Mouse (Mus musculus) neural tube, embryonic 11.5 days (tissue): Measurements from ENCODE around the gene Cma2. TPM values are rescaled to one million over a fixed set of nuclear protein-coding genes. Genes with fewer than 3 reads are reported as not detected.
"Not testable (repeated sequence)": the region's sequence is repeated elsewhere in the genome, so short reads cannot be mapped to it uniquely, and the experiment has no call there.

Source experiments
- ATAC-seq: fragments of 200-750 bp; cut with Nextera tagmentation; 2 replicates; pipeline ENCODE4 v1.8.0; 2017; ENCODE audit warnings: moderate number of reproducible peaks, mild to moderate bottlenecking, moderate TSS enrichment, moderate library complexity; ENCODE audit not compliant: insufficient read depth, low FRiP score, low TSS enrichment
- DNase-seq: peaks from one replicate; pipeline ENCODE4 v3.0.0-alpha.2; 2015; ENCODE audit warnings: low spot score
- H3K27ac ChIP-seq: fragments of 300-500 bp; sonication (generic); 2 replicates; pipeline ENCODE4 v1.5.1; 2014; ENCODE audit warnings: low read depth, mild to moderate bottlenecking, low read length
- H3K27me3 ChIP-seq: fragments of 300-500 bp; sonication (generic); 2 replicates; pipeline ENCODE4 v1.6.1; 2014; ENCODE audit warnings: mild to moderate bottlenecking, low read length, mixed read lengths; ENCODE audit not compliant: control insufficient read depth, insufficient read depth
- H3K36me3 ChIP-seq: fragments of 300-500 bp; sonication (generic); 2 replicates; pipeline ENCODE4 v1.6.1; 2014; ENCODE audit warnings: mild to moderate bottlenecking, low read length, moderate library complexity, mixed read lengths; ENCODE audit not compliant: control insufficient read depth, insufficient read depth
- H3K4me1 ChIP-seq: fragments of 300-500 bp; sonication (generic); 2 replicates; pipeline ENCODE4 v1.6.1; 2014; ENCODE audit warnings: low read length, mixed read lengths; ENCODE audit not compliant: control insufficient read depth, insufficient read depth
- H3K4me2 ChIP-seq: fragments of 300-500 bp; sonication (generic); 2 replicates; pipeline ENCODE4 v1.6.1; 2014; ENCODE audit warnings: low read depth, mild to moderate bottlenecking, moderate library complexity
- H3K4me3 ChIP-seq: fragments of 300-500 bp; sonication (generic); 2 replicates; pipeline ENCODE4 v1.5.1; 2014; ENCODE audit warnings: low read depth, low read length
- H3K9ac ChIP-seq: fragments of 300-500 bp; sonication (generic); 2 replicates; pipeline ENCODE4 v1.6.1; 2014; ENCODE audit warnings: mild to moderate bottlenecking, low read length
- H3K9me3 ChIP-seq: fragments of 300-500 bp; sonication (generic); 2 replicates; pipeline ENCODE4 v1.6.1; 2016; ENCODE audit warnings: low read length; ENCODE audit not compliant: control insufficient read depth
- WGBS: fragments of 180-500 bp; shearing (Covaris S2); extraction: QIAGEN DNeasy Blood & Tissue Kit; methylation state at CpG from one replicate; pipeline ENCODE4 v1.1.7; 2014; 5-methylcytosine and 5-hydroxymethylcytosine counted together
- polyA plus RNA-seq: library from polyadenylated mRNA; unstranded; fragments of >200 nt; fragmentation: Nextera tagmentation; extraction: Ambion mirVana; gene quantifications from 2 replicates; pipeline ENCODE4 v1.2.1, GENCODE M21; 2014

The Cma2 gene
- polyA plus RNA-seq, 1 experiment from 2014 or later, result not detected

DNA sequence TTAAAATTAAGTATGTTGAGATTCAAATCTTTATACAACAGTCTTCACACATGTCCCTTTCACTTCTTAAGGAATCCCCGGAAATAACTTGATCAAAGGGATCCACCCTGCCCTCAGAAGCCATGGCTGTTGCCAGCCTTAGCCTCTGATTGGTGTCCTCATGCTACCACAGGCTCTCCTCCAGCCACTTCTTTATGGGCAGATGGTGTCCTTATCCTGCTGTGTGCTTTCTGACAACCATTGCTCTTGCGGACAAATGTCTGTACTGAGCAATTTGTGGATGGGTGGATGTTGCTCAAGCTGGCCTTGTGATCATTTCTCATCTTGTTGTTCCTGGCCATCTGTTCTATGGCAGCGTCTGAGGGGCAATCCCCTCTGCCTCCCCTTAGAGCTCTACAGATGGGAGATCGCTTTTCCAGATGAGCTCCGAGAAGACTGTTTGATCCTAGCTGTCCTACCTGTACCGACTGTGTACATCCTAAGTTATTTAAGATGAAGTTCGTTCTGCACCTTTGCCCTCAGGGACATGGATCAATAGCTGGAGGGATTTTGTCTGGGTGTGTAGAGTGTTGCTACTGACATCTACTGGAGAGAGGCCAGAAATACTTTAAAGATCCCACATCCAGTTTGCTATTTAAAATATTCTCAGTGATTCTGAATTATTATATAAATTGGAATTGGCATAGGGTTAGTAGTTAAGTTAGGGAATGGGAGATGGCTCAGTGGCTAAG, 10.5 kb upstream of the Cma2 start:
- Histone ChIP-seq H3K4me1 (no peaks in the 10 kb centered on the region), H3K9me3 (no peaks in the 10 kb centered on the region), H3K27ac (no peak overlapping the region), H3K4me2 (no peak overlapping the region), H3K27me3 (no peaks in the 10 kb centered on the region), H3K9ac (no peak overlapping the region), H3K4me3 (no peak overlapping the region), H3K36me3 (no peaks in the 10 kb centered on the region)
- 41% methylated on average over 7 of the region's 7 CpGs for WGBS
- DNase-seq (no peak), ATAC-seq (no peak)

DNA sequence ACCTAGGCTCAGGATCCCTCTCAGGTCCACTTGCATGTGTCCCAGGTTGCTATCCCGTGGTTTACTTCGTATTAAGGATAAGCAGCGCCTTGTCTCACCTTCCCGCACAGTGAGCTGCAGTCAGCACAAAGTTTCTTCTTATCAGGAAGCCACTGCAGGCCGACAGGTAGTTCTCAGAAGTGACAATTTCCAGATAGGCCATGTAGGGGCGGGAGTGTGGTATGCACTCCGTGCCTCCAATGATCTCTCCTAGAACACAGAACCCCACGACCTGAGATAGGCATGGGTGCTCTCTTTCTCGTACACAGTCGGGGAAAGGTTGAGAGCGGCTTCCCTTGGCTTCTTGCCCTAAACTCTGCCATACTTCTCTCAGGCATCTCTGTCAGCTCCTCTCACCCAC, 7.2 kb upstream of the Cma2 start:
- ATAC-seq (no peak), DNase-seq (no peak)
- H3K27ac ChIP-seq, result no peak overlapping the region
- no peak overlapping the region for H3K4me2 ChIP-seq
- H3K4me1 ChIP-seq, result no peaks in the 10 kb centered on the region
- 88% methylated on average over 11 of the region's 11 CpGs for WGBS
- H3K4me3 ChIP-seq, result no peak overlapping the region
- H3K9me3 ChIP-seq, result no peaks in the 10 kb centered on the region
- no peak overlapping the region for H3K9ac ChIP-seq
- no peaks in the 10 kb centered on the region for H3K27me3 ChIP-seq
- no peaks in the 10 kb centered on the region for H3K36me3 ChIP-seq

DNA sequence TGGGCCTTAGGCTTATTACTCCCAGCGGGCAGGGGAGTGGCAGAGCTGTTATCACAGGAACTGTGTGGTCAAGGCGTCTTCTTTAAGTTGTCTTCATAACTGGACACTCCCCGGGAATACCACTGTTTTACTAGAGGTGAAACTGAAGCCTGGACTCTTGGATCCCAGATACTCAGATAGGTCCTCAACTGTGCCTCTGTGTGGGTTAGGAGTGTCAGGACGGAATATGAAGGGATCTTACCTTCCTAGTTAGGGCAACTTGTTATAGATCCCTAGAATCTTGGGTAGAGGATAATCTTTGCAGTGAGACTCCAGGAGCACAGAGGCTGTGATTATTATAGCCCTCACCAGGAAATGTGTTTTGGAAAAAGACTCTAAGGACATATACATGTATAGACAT, 6.2 kb upstream of the Cma2 start, which contains the start of gene Cma1:
Gene Cma1, minus strand, starts transcription at position 101 of the 400 bp plus-strand sequence.
- H3K4me2 ChIP-seq, result no peak within 1 kb of the TSS
- no peaks in the 10 kb centered on the region for H3K36me3 ChIP-seq
- ATAC-seq (no peak), DNase-seq (no peak)
- no peak within 1 kb of the TSS for H3K4me3 ChIP-seq
- H3K9me3 ChIP-seq, result no peaks in the 10 kb centered on the region
- WGBS, result 80% methylated on average over 4 of the region's 4 CpGs
- H3K27ac ChIP-seq, result no peak within 1 kb of the TSS
- H3K4me1 ChIP-seq, result no peaks in the 10 kb centered on the region
- no peaks in the 10 kb centered on the region for H3K27me3 ChIP-seq
- H3K9ac ChIP-seq, result no peak within 1 kb of the TSS

GRCm38 (mm10) chr14:55946269-55946969, 4.4 kb upstream of the Cma2 start:
- H3K27me3 ChIP-seq, result no peaks in the 10 kb centered on the region
- ATAC-seq (no peak), DNase-seq (no peak)
- no peak overlapping the region for H3K9ac ChIP-seq
- H3K27ac ChIP-seq, result no peak overlapping the region
- WGBS, result 92% methylated on average over 2 of the region's 2 CpGs
- H3K4me1 ChIP-seq, result no peaks in the 10 kb centered on the region
- no peak overlapping the region for H3K4me2 ChIP-seq
- no peak overlapping the region for H3K4me3 ChIP-seq
- no peaks in the 10 kb centered on the region for H3K36me3 ChIP-seq
- H3K9me3 ChIP-seq, result no peaks in the 10 kb centered on the region

GRCm38 (mm10) chr14:55963263-55963662, 12.5 kb downstream of the Cma2 start:
- Histone ChIP-seq H3K36me3 (no peaks in the 10 kb centered on the region), H3K27ac (no peak overlapping the region), H3K4me1 (no peaks in the 10 kb centered on the region), H3K9me3 (no peaks in the 10 kb centered on the region), H3K4me3 (no peak overlapping the region), H3K27me3 (no peaks in the 10 kb centered on the region), H3K9ac (no peak overlapping the region), H3K4me2 (no peak overlapping the region)
- ATAC-seq (no peak), DNase-seq (no peak)
- WGBS, result 14% methylated on average over 1 of the region's 1 CpGs

DNA sequence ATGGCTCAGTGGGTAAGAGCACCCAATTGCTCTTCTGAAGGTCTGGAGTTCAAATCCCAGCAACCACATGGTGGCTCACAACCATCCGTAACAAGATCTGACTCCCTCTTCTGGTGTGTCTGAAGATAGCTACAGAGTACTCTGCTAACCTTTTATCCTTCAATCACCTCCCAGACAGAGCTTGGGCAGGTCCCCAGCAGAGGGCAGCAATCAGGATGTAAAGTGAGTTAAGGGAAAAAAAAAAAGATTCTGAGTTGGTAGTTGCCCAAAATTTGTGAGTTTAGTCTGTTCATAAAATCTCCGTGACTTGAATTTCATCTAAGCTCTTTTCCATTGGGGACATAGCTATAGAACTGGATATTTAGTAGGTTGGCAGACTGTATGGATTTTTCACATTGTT, 13.1 kb downstream of the Cma2 start:
- H3K4me1 ChIP-seq, H3K4me3 ChIP-seq, H3K9ac ChIP-seq, H3K27ac ChIP-seq, ATAC-seq, H3K4me2 ChIP-seq, H3K36me3 ChIP-seq, H3K27me3 ChIP-seq, DNase-seq, H3K9me3 ChIP-seq: not testable (repeated sequence)
- 40% methylated on average over 2 of the region's 2 CpGs for WGBS

- H3K27me3 ChIP-seq, H3K4me3 ChIP-seq, H3K9ac ChIP-seq, H3K4me2 ChIP-seq, H3K36me3 ChIP-seq, H3K4me1 ChIP-seq, H3K27ac ChIP-seq, H3K9me3 ChIP-seq, DNase-seq, ATAC-seq: not testable (repeated sequence)
- WGBS, result 80% methylated on average over 1 of the region's 3 CpGs
Measured at GRCm38 (mm10) chr14:55987464-55987863, 36.7 kb downstream of the Cma2 start.

DNA sequence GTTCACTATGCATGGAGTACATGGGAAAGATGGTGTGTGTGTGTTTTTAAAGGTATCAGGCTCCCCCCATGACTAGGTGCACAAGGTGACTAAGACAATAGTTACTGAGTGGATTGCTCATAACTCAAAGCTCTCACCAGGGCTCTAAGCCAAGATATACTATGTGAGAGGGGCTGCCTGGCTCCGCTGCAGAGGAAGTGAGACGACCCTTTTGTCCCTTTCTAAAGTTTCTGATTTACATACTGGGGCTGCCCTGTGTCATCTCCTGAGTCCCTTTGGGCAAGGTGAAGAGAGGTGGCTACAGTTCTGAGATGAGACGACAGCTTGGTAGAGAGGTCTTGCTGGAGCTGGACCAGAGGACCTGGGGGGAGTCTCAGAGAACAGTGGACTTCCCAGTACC, 62.4 kb downstream of the Cma2 start:
- no peak overlapping the region for H3K4me2 ChIP-seq
- no peaks in the 10 kb centered on the region for H3K36me3 ChIP-seq
- no peak for DNase-seq
- no peaks in the 10 kb centered on the region for H3K27me3 ChIP-seq
- no peaks in the 10 kb centered on the region for H3K4me1 ChIP-seq
- H3K4me3 ChIP-seq, result no peak overlapping the region
- no peak for ATAC-seq
- 75% methylated on average over 3 of the region's 3 CpGs for WGBS
- no peak overlapping the region for H3K9ac ChIP-seq
- no peak overlapping the region for H3K27ac ChIP-seq
- H3K9me3 ChIP-seq, result no peaks in the 10 kb centered on the region

DNA sequence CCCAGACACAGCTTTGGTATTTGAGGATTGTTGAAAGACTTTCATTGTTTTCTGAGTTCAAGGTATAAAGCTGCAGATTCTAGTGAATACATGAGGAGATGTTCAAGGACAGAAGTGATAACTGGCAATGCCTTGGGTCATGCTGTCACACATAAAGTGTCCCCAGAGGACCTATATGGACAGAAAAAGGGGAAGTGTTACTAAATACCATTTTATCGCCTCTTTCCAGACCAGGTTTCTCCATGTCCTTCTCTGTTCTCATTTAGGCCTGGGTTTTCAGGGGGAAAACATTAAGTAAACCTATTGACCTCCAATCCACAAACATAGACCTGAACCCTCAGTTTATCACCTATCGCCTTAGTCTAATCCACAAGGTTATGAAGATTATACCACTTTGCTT, 63.1 kb downstream of the Cma2 start:
- no peaks in the 10 kb centered on the region for H3K27me3 ChIP-seq
- no peaks in the 10 kb centered on the region for H3K9me3 ChIP-seq
- no peak for ATAC-seq
- no peak overlapping the region for H3K4me3 ChIP-seq
- DNase-seq, result no peak
- H3K9ac ChIP-seq, result no peak overlapping the region
- H3K4me1 ChIP-seq, result no peaks in the 10 kb centered on the region
- no peak overlapping the region for H3K4me2 ChIP-seq
- no peak overlapping the region for H3K27ac ChIP-seq
- WGBS, result 92% methylated on average over 2 of the region's 2 CpGs
- H3K36me3 ChIP-seq, result no peaks in the 10 kb centered on the region
